Mouse (Mus musculus) MEL (cell line): ENCODE data around the gene Sft2d2. TPM values are rescaled to one million over a fixed set of nuclear protein-coding genes. Genes with fewer than 3 reads are reported as not detected.

Experiments used
- DNase-seq: peaks from one replicate; pipeline ENCODE4 v3.0.0; 2011; ENCODE audit warnings: low read depth, low spot score
- H3K27ac ChIP-seq: 2 replicates; pipeline ENCODE4 v1.5.1; 2012; ENCODE audit warnings: low read depth, mild to moderate bottlenecking, control low read depth, low read length, moderate library complexity; ENCODE audit not compliant: control insufficient read depth
- H3K27me3 ChIP-seq, 2 experiments: fragments of 150-350 bp in 1 of 2; sonication (generic) in 1 of 2; 2 replicates each; pipeline ENCODE4 v1.6.1; 2012; ENCODE audit warnings: low read length in 2 of 2, mild to moderate bottlenecking in 2 of 2, improper control_type of control experiment in 1 of 2, moderate library complexity in 1 of 2; ENCODE audit not compliant: insufficient read depth in 2 of 2, control insufficient read depth in 1 of 2
- H3K36me3 ChIP-seq, 2 experiments: 2 replicates each; pipeline ENCODE4 v1.6.1; 2012 to 2014; ENCODE audit warnings: low read length in 2 of 2, improper control_type of control experiment in 1 of 2, inconsistent platforms in 1 of 2, mild to moderate bottlenecking in 1 of 2; ENCODE audit not compliant: insufficient read depth in 2 of 2, control insufficient read depth in 1 of 2
- H3K4me1 ChIP-seq, 2 experiments: fragments of 150-350 bp in 1 of 2; sonication (generic) in 1 of 2; 2 replicates each; pipeline ENCODE4 v1.6.1; 2012; ENCODE audit warnings: low read length in 2 of 2, improper control_type of control experiment in 1 of 2, mild to moderate bottlenecking in 1 of 2; ENCODE audit not compliant: insufficient read depth in 2 of 2, control insufficient read depth in 1 of 2
- H3K4me3 ChIP-seq, 2 experiments: fragments of 150-350 bp in 1 of 2; sonication (generic) in 1 of 2; 2 replicates each; pipeline ENCODE4 v1.5.1; 2012; ENCODE audit warnings: low read depth in 2 of 2, low read length in 2 of 2, mild to moderate bottlenecking in 2 of 2, moderate library complexity in 2 of 2, control low read depth in 1 of 2, improper control_type of control experiment in 1 of 2; ENCODE audit not compliant: control insufficient read depth in 1 of 2, insufficient read depth in 1 of 2
- H3K79me2 ChIP-seq: 2 replicates; pipeline ENCODE4 v1.6.1; 2012; ENCODE audit warnings: mild to moderate bottlenecking, low read length, moderate library complexity; ENCODE audit not compliant: control insufficient read depth, poor library complexity, insufficient read depth
- H3K9ac ChIP-seq: 2 replicates; pipeline ENCODE4 v1.6.1; 2012; ENCODE audit warnings: low read depth, mild to moderate bottlenecking, control low read depth, low read length, moderate library complexity; ENCODE audit not compliant: control insufficient read depth, poor library complexity, severe bottlenecking
- H3K9me3 ChIP-seq: fragments of 150-350 bp; sonication (generic); replicated peaks from 2 replicates; pipeline ENCODE4 v1.6.1; 2012; ENCODE audit warnings: mild to moderate bottlenecking, low read length, improper control_type of control experiment, moderate library complexity; ENCODE audit not compliant: insufficient read depth
- BHLHE40 ChIP-seq: IDR thresholded peaks from 2 replicates; pipeline ENCODE4 v1.6.1; 2012; ENCODE audit warnings: low read depth, mild to moderate bottlenecking, inconsistent platforms, low read length, improper control_type of control experiment, borderline replicate concordance
- ELF1 ChIP-seq: IDR thresholded peaks from 2 replicates; pipeline ENCODE4 v1.6.1; 2014; ENCODE audit warnings: low read depth, mild to moderate bottlenecking, inconsistent platforms, low read length, improper control_type of control experiment, moderate library complexity
- EP300 ChIP-seq, 2 experiments: IDR thresholded peaks; 2 replicates each; pipeline ENCODE4 v1.6.1; 2011; ENCODE audit warnings: improper control_type of control experiment in 2 of 2, low read length in 2 of 2, low read depth in 1 of 2, mild to moderate bottlenecking in 1 of 2
- ETS1 ChIP-seq: IDR thresholded peaks from 2 replicates; pipeline ENCODE4 v1.6.1; 2012; ENCODE audit warnings: low read depth, mild to moderate bottlenecking, inconsistent platforms, low read length, improper control_type of control experiment, moderate library complexity
- HCFC1 ChIP-seq: IDR thresholded peaks from 2 replicates; pipeline ENCODE4 v1.6.1; 2012; ENCODE audit warnings: low read depth, mild to moderate bottlenecking, inconsistent platforms, low read length, improper control_type of control experiment, moderate library complexity
- JUND ChIP-seq: IDR thresholded peaks from 2 replicates; pipeline ENCODE4 v1.6.1; 2011; ENCODE audit warnings: low read depth, mild to moderate bottlenecking, improper control_type of control experiment, low read length
- MAFK ChIP-seq: IDR thresholded peaks from 2 replicates; pipeline ENCODE4 v1.6.1; 2011; ENCODE audit warnings: low read depth, mild to moderate bottlenecking, low read length, improper control_type of control experiment, borderline replicate concordance
- MEF2A ChIP-seq: IDR thresholded peaks from 2 replicates; pipeline ENCODE4 v1.6.1; 2014; ENCODE audit warnings: low read depth, mild to moderate bottlenecking, inconsistent platforms, low read length, improper control_type of control experiment; ENCODE audit not compliant: poor library complexity, insufficient replicate concordance, severe bottlenecking; ENCODE audit errors: extremely low read depth
- MYC ChIP-seq: IDR thresholded peaks from 2 replicates; pipeline ENCODE4 v1.6.1; 2011; ENCODE audit warnings: low read depth, mild to moderate bottlenecking, low read length, improper control_type of control experiment, moderate library complexity
- POLR2A ChIP-seq, 2 experiments: IDR thresholded peaks; 2 replicates each; pipeline ENCODE4 v1.6.1; 2011 to 2012; ENCODE audit warnings: low read length in 2 of 2, mild to moderate bottlenecking in 2 of 2, control low read depth in 1 of 2, improper control_type of control experiment in 1 of 2, low read depth in 1 of 2, moderate library complexity in 1 of 2; ENCODE audit not compliant: control insufficient read depth in 1 of 2, insufficient read depth in 1 of 2, poor library complexity in 1 of 2
- RAD21 ChIP-seq: IDR thresholded peaks from 2 replicates; pipeline ENCODE4 v1.6.1; 2011; ENCODE audit warnings: mild to moderate bottlenecking, low read depth, low read length, improper control_type of control experiment
- RCOR1 ChIP-seq: IDR thresholded peaks from 2 replicates; pipeline ENCODE4 v1.6.1; 2012; ENCODE audit warnings: low read depth, mild to moderate bottlenecking, inconsistent platforms, low read length, improper control_type of control experiment
- SMC3 ChIP-seq: IDR thresholded peaks from 2 replicates; pipeline ENCODE4 v1.6.1; 2011; ENCODE audit warnings: low read depth, low read length, improper control_type of control experiment
- TBP ChIP-seq: IDR thresholded peaks from 2 replicates; pipeline ENCODE4 v1.8.0; 2011; ENCODE audit warnings: low read depth, low read length, improper control_type of control experiment
- ZKSCAN1 ChIP-seq: IDR thresholded peaks from 2 replicates; pipeline ENCODE4 v1.6.1; 2012; ENCODE audit warnings: low read depth, mild to moderate bottlenecking, inconsistent platforms, low read length, improper control_type of control experiment, moderate library complexity
- ZMIZ1 ChIP-seq: IDR thresholded peaks from 2 replicates; pipeline ENCODE4 v1.6.1; 2012; ENCODE audit warnings: low read depth, mild to moderate bottlenecking, inconsistent platforms, low read length, improper control_type of control experiment, moderate library complexity
- polyA plus RNA-seq, 2 experiments: library from polyadenylated mRNA; stranded (reverse) in 1 of 2; unstranded in 1 of 2; fragments of >175 nt in 1 of 2; fragments of >200 nt in 1 of 2; gene quantifications; 2 replicates each; pipeline versions ENCODE4 v1.2.1 to v1.2.4; 2012; ENCODE audit warnings: low replicate concordance in 2 of 2, low read depth in 1 of 2; ENCODE audit not compliant: insufficient read length in 2 of 2, insufficient read depth in 1 of 2, missing spikeins in 1 of 2
- total RNA-seq: library from RNA; depleted of rRNA; stranded (reverse); fragments of 300-350 nt; gene quantifications from 2 replicates; pipeline ENCODE4 v1.2.3, GENCODE M21; 2012

Gene Sft2d2
- total and polyA plus RNA-seq, 3 experiments, result 4.0 to 8.9 TPM; not detected in 1

DNA sequence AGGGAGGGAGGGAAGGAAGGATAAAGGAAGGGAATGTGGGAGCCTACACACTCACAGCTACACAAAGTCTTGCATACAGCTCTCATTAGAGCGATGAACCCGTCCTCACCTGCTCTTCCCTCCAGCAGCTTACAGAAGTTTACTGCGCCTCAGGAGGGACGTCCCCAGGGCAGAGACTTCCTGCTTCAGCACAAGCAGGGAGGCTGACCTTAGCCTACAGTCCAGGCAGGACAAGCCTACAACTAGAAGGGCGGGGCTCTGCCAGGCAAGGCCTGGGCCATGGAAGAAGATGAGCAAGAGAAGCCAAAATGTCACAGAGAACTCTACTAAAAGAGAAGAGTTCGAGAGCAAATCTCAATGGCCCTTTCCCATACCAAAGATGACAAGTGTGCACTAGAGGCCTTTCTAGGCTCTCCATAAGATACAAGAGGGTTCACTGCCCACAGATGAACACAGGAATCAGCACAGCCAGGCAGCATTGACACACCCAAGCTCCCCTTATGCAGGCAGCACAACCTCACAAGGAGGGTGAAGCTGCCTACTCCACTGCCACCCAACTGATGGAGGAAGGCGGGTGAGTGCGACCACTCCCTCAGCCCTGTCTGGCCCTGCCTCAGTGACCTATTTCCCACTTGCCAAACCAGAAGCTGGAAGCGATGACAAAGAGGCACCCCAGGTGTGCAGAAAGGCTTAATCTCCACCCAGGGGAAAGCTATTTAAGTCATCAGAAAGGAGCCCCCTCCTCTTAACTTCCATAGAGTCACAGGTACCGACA is 5.2 kb downstream of the Sft2d2 start:
- peaks cover 3 to 5% of the 10 kb centered on the region in 2 experiments; a peak in 2 of 4 replicates for H3K4me1 ChIP-seq
- DNase-seq, result no peak
- no peak for TF ChIP-seq BHLHE40
- TF ChIP-seq ELF1, result no peak
- TF ChIP-seq EP300 (IDR thresholded peaks at IDR 0.05; ENCODE audit: low read depth in 1 of 2, low read length in 2 of 2), result no peak
- TF ChIP-seq TBP, result no peak
- TF ChIP-seq HCFC1, result no peak
- no peak for TF ChIP-seq JUND
- TF ChIP-seq RAD21, result no peak
- no peak for TF ChIP-seq RCOR1
- no peak for TF ChIP-seq ZKSCAN1
- no peak for TF ChIP-seq ZMIZ1
- H3K79me2 ChIP-seq, result no peaks in the 10 kb centered on the region
- peaks cover 0 to 6% of the 10 kb centered on the region in 2 experiments; a peak in 2 of 4 replicates for H3K36me3 ChIP-seq
- no peaks in the 10 kb centered on the region for H3K27me3 ChIP-seq
- H3K9me3 ChIP-seq, result no peaks in the 10 kb centered on the region
- no peak overlapping the region for H3K4me3 ChIP-seq
- H3K9ac ChIP-seq, result no peak overlapping the region
- no peak overlapping the region for H3K27ac ChIP-seq

- H3K9me3 ChIP-seq, result no peaks in the 10 kb centered on the region
- H3K4me1 ChIP-seq, result no peaks in the 10 kb centered on the region
- no peak overlapping the region for H3K27ac ChIP-seq
- H3K27me3 ChIP-seq, result no peaks in the 10 kb centered on the region
- DNase-seq, result no peak
- H3K9ac ChIP-seq, result no peak overlapping the region
- H3K36me3 ChIP-seq, result no peaks in the 10 kb centered on the region
- no peak for TF ChIP-seq BHLHE40
- TF ChIP-seq ZKSCAN1, result no peak
- no peak for TF ChIP-seq SMC3
- no peak for TF ChIP-seq MEF2A
- TF ChIP-seq ZMIZ1, result no peak
- TF ChIP-seq MAFK, result no peak
- TF ChIP-seq POLR2A (IDR thresholded peaks at IDR 0.05; ENCODE audit: control insufficient read depth in 1 of 2, insufficient read depth in 1 of 2, low read depth in 1 of 2, low read length in 2 of 2, poor library complexity in 1 of 2), result no peak
- no peak for TF ChIP-seq JUND
- TF ChIP-seq ETS1, result no peak
- TF ChIP-seq MYC, result no peak
- TF ChIP-seq, all 39 proteins: peak for 0
- H3K79me2 ChIP-seq, result no peaks in the 10 kb centered on the region
- no peak overlapping the region for H3K4me3 ChIP-seq
Measured at GRCm38 (mm10) chr1:165187357-165187756, 6.9 kb downstream of the Sft2d2 start.
